Mouse (Mus musculus) bone marrow macrophage, adult 2 months (primary cell): ENCODE measurements at regions not wholly inside any gene's neighbourhood (a gene's known extent, or its start where the extent isn't known, plus 50 kb on each side); places are given as distances from the start of the nearest gene placed in this dataset.

Experiments used
- CTCF ChIP-seq: IDR thresholded peaks from 2 replicates; pipeline ENCODE4 v1.5.1; 2012; ENCODE audit warnings: low read depth, mild to moderate bottlenecking, low read length, moderate library complexity
- POLR2A ChIP-seq: IDR thresholded peaks from 2 replicates; pipeline ENCODE4 v1.6.1; 2012; ENCODE audit warnings: mild to moderate bottlenecking, low read depth, low read length, borderline replicate concordance

- no peak for TF ChIP-seq POLR2A
- no peak for TF ChIP-seq CTCF
Measured at GRCm38 (mm10) chr15:36684684-36685083, 322.9 kb downstream of the Zfp706 start.
